Mouse (Mus musculus): ENCODE measurements around the gene Olfr692.
"Not testable (repeated sequence)": the region's sequence is repeated elsewhere in the genome, so short reads cannot be mapped to it uniquely, and the experiment has no call there.

The Olfr692 gene

DNA sequence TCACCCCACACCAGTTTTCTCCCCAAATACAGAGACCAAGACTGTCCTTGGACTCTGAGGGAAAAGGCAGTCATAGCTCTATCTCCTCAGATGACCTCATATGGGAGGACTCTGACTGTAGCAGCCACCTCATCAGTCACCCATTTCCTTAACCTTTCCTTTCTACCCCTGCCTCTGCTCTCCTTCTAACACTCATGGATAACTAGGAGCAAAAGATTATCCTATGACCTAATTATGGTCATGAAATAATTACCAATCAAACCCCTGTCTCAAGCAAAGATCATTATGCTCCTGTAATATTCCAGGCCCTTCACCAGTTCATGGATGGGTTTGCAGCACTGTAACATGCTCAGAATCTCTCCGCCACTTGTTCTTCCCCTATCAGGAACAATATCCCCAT is at the start of gene Olfr692:
TSS of gene Olfr692 (plus strand) at position 301 of the 400 bp plus-strand sequence.
- DNase-seq (ENCODE audit: low read depth, low spot score), result no peak

- DNase-seq (ENCODE audit: low read depth, low spot score), result no peak
These were observed 42.7 kb upstream of the Olfr692 start for GRCm38 (mm10) chr7:105325302-105325701.

GRCm38 (mm10) chr7:105334004-105334403 is 34.0 kb upstream of the Olfr692 start, which contains the start of gene Olfr690:
Gene Olfr690, minus strand, starts transcription at chr7:105334104.
- DNase-seq (ENCODE audit: low read depth, low spot score), result no peak

GRCm38 (mm10) chr7:105342170-105342569 is 25.9 kb upstream of the Olfr692 start, which contains the start of gene Olfr691:
Gene Olfr691, minus strand, starts transcription at chr7:105342270.
- no peak for DNase-seq (ENCODE audit: low read depth, low spot score)

- DNase-seq (ENCODE audit: low read depth, low spot score), result no peak
These were observed 25.3 kb upstream of the Olfr692 start for GRCm38 (mm10) chr7:105342752-105343151.

DNA sequence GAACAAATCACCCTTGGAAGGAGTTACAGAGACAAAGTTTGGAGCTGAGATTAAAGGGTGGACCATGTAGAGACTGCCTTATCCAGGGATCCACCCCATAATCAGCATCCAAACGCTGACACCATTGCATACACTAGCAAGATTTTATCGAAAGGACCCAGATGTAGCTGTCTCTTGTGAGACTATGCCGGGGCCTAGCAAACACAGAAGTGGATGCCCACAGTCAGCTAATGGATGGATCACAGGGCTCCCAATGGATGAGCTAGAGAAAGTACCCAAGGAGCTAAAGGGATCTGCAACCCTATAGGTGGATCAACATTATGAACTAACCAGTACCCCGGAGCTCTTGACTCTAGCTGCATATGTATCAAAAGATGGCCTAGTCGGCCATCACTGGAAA is 12.0 kb upstream of the Olfr692 start:
- not testable (repeated sequence) for DNase-seq (ENCODE audit: low read depth, low spot score)

DNA sequence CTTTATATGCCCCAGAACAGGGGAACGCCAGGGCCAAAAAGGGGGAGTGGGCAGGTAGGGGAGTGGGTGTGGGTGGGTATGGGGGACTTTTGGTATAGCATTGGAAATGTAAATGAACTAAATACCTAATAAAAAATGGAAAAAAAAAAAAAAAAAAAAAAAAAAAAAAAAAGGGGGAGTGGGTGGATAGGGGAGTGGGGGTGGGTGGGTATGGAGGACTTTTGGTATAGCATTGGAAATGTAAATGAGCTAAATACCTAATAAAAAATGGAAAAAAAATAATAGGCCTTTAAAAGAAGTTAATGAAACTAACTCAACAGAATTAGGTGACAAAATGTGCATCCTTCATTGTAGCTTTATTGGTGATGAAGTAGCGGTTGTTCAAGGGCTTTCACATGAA is 11.5 kb upstream of the Olfr692 start:
- DNase-seq (ENCODE audit: low read depth, low spot score), result not testable (repeated sequence)

DNA sequence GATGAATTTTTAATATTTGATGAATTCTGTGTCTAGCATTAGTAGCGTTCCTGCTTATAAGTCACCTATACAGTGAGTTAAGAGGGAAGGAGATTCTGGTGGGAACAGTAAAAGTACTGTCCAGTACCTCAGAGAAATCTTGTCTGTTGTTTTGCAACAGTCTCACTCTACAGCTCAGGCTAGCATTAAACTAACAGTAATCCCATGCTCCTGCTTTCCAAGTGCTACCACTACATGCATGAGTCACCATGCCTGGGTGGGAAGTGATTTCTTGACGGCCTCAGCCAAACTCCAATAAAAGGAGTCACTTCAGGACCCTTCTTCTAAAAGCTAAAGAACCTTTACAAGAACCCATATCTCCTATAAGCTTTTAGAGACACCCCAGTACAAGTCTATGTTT is 6.3 kb upstream of the Olfr692 start:
- DNase-seq (ENCODE audit: low read depth, low spot score), result no peak

- DNase-seq (ENCODE audit: low read depth, low spot score), result no peak
These were observed 762 bp upstream of the Olfr692 start for GRCm38 (mm10) chr7:105367268-105367667.

GRCm38 (mm10) chr7:105368521-105368920 is 491 bp downstream of the Olfr692 start:
- no peak for DNase-seq (ENCODE audit: low read depth, low spot score)

DNA sequence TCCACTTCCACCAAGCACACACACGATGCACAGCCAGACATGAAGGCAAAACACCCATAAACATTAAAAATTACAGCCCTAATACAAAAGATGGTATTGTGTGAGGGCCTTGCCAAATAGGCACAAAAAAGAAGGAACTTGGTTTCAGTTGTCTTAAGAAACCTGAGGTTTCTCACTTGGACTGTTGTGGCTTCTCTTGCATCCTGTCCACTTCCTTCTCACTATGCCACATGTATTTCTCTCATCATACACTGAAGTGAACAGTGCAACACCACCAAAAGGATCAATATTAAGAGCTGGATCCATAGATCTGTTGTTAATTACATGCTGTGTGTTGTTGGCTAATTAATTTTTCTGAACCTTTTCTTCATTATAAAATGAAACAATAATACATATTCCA is 4.9 kb downstream of the Olfr692 start:
- DNase-seq (ENCODE audit: low read depth, low spot score), result no peak

DNA sequence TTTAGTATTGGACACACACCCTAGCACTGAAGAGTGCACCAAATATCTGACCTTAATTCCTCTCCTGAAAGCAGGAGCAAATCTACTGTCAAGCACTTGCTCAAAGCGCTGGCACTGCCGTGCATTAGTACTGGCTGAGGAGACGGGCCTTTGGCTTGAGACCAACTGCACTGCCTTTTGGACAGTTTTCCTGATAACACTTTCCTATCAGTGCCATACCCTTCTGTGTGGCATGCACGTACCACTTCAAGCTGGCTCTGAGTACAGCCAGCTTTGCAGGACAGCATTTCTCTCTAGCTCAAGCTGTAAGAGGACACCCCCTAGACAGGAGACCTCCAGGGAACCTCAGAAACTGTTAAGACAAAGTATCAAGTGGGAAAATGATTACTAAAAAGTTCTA is 5.5 kb downstream of the Olfr692 start:
- DNase-seq (ENCODE audit: low read depth, low spot score), result no peak

- DNase-seq (ENCODE audit: low read depth, low spot score), result no peak
These were observed 5.9 kb downstream of the Olfr692 start for GRCm38 (mm10) chr7:105373976-105374375.

DNA sequence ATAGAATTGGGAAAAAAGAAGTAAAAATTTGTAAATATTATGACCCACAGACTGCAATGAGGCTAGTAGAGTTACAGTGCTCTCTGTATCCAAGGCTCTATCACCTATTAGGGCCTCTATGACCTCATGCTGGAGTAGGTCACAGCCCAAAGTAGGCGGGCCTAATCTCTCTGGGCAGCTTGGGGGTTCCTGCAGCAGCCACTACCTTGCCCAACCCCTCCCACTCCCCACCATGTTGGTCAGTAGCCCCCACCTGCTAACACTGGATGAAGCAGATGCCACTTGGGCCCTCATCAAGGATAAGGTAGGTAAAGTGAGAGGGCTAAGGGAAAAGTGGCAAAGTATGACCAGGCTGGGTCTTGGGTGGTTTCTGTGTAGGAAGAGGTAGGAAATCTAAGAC is 6.8 kb downstream of the Olfr692 start, which contains the start of gene Gm5901:
TSS of gene Gm5901 (plus strand) at position 173 of the 400 bp plus-strand sequence.
- DNase-seq (ENCODE audit: low read depth, low spot score), result no peak

GRCm38 (mm10) chr7:105380329-105380728 is 12.3 kb downstream of the Olfr692 start:
- no peak for DNase-seq (ENCODE audit: low read depth, low spot score)

DNA sequence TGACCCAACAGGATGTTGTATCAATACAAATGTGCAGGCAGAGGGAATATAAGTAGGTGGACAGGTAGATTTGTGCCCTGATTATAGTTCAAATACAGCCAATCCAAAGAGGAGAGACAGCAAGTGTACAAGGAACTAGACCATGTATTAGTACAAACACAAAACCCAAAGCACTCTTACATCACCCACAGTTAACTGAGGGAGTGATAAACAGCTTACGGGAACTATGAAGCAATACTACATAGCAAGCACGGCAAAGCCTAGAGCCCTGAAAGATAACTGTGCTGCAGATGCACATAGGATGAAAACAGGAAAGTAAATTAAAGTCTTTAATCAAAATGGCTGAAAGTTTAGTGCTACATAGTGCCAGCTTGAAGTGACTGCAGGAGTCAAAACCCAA is 19.7 kb downstream of the Olfr692 start:
- no peak for DNase-seq (ENCODE audit: low read depth, low spot score)

DNA sequence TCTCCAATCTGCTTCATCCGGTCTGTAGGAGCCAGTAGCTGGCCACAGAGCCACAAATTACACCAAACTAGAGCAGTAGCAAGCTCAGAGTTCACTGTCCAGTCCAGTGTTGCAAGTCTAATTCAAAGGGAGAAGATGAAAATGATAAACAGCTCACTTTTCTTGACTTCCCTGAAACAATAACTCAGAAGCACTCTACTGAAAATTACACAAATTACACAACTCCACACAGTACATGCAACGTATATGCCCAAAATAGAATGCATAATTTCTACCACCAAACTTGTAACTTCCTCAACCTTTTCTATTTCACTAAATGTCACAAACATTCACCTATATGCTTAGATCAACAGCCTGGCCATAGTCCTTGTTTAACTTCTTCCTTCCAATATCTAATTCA is 22.2 kb downstream of the Olfr692 start:
- no peak for DNase-seq (ENCODE audit: low read depth, low spot score)

DNA sequence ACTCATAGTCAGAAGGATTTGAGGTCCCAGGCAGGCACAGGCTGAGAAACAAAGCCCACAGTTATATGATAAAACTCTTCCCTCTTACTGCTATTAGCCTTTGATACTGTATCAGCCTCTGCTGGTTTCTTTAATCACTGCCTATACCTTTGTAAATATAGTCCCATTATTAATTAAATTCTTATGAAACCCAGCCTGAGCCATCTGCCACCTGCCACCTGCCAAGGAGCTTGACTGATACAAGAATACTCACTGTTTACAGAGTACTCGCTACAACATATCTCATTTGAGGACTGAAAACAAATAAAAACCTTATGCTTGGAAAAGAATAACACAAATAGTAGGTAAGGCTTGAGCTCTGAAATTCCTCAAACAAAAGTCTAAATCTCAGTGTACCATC is 26.6 kb downstream of the Olfr692 start:
- DNase-seq (ENCODE audit: low read depth, low spot score), result no peak

- DNase-seq (ENCODE audit: low read depth, low spot score), result peak; percentile 10
These were observed 27.2 kb downstream of the Olfr692 start for GRCm38 (mm10) chr7:105395131-105395820.

DNA sequence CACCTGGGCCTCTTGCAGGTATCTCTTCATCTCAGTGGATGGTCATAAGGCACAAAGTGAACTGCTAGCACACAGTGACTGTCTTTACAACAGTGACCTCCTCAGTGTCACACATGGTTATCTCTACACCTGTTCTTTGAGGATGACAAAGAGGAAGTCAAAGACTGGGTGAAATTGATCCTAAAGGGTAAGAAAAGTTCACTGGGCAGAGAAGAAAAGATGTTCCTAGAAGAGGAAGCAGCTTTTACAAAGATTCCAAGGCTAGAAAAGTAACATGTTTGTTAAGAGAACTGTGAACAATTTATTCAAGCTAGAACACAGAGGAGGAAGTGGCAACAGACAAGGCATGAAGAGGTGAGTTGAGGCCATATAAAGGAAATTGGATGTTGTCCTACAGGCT is 28.1 kb downstream of the Olfr692 start:
- peak; percentile 59 for DNase-seq (ENCODE audit: low read depth, low spot score)

DNA sequence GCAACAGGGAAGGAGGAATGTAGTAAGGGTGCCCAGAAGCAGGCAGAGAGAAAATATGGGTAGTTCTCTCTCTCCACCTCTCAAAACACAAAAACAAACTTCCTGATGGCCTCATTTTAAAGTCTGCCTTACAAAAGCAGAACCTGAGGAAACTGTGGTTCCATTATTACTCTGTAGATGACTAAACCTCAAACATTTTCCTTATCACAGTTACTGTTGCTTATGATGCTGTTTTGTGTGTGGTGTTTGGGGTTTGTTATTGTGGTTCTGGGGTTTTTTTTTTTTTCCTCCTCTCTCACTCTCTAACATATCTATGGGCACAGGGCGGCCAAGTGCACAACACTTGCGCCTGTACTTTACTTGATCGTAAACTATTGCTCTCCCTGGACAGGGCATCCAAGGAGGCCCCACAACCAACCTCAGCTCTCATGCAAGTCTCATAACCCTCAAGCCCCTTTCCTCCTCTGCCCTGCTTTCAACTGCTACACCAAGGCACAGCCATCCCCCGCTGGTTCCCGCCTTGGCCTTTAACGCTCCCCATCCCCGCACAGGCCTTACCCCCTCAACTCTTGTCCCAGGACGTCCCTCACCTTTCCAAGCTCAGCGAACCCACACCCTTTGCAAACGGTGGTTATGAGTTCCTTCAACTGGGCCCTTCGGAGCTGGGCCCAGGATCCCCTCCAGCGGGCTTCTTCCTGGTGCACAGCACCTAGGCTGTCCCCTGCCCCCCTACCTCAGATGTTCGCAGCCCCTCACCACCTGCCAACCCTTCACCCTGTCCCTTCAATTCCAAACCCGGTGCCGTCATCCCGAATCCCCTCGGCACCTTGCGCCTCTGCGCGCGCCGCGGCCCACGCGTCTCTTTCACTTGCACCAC is 31.3 kb downstream of the Olfr692 start:
- peak; percentile 71 for DNase-seq (ENCODE audit: low read depth, low spot score)

- DNase-seq (ENCODE audit: low read depth, low spot score), result peak; percentile 99
These were observed 32.0 kb downstream of the Olfr692 start, which contains the start of gene Fam160a2 for GRCm38 (mm10) chr7:105399935-105400624. Gene Fam160a2, minus strand, starts transcription at chr7:105400054.

Measured in A20 (cell line).